Mouse (Mus musculus) CD4-positive, CD25-positive, alpha-beta regulatory T cell, adult 2 months (primary cell): Measurements from ENCODE around the gene Atp5j2.

ENCODE experiments used
- DNase-seq: peaks from one replicate; pipeline ENCODE4 v3.0.0-alpha.2; 2012; ENCODE audit warnings: low read depth, low spot score

Atp5j2 gene

GRCm38 (mm10) chr5:145201321-145201991 lies 9.6 kb upstream of the Atp5j2 start, which contains the start of gene Zkscan14:
Gene Zkscan14, minus strand, starts transcription at chr5:145201868.
- peak; percentile 93 for DNase-seq

DNA sequence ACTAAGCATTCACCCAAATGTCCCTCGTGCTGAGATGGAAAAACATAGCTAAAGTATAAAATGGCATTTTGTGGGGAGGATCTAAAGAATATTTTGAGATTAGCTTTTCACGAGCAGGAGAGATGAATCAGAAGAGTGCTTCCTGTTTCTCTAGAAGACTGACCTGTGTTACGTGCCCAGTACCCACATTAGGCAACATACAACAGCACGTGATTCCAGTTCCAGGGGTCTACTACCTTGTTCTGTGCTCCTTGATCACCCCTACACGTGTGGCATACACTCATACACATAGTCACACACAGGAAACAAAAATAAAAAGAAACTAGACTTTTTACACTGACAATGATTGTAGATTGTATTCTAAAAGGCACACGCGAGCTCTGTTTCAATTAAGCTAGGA lies 8.5 kb upstream of the Atp5j2 start:
- no peak for DNase-seq

GRCm38 (mm10) chr5:145190875-145191798 lies 725 bp downstream of the Atp5j2 start:
- DNase-seq: peak; percentile 90

GRCm38 (mm10) chr5:145190373-145190772 lies 1.5 kb downstream of the Atp5j2 start:
- no peak for DNase-seq

DNA sequence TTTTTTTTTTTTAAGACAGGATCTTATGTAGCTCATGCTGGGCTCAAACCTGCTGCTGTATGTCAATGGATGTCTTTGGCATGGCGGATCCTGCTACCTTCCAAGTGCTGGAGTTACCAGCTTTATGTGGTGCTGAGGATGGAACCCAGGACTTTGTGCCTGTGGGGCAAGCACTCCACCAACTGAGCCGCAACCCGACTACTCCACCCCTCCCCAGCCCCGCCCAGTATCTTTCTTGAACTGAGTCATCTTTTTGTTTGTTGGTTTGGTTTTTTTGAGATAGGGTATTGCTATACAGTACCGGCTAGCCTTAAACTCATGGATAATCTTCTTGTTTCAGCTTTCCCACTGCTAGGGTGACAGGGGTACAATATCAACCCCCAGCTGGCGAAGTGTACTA lies 2.4 kb downstream of the Atp5j2 start:
- DNase-seq: no peak

GRCm38 (mm10) chr5:145185244-145185643 lies 6.6 kb downstream of the Atp5j2 start:
- no peak for DNase-seq

DNA sequence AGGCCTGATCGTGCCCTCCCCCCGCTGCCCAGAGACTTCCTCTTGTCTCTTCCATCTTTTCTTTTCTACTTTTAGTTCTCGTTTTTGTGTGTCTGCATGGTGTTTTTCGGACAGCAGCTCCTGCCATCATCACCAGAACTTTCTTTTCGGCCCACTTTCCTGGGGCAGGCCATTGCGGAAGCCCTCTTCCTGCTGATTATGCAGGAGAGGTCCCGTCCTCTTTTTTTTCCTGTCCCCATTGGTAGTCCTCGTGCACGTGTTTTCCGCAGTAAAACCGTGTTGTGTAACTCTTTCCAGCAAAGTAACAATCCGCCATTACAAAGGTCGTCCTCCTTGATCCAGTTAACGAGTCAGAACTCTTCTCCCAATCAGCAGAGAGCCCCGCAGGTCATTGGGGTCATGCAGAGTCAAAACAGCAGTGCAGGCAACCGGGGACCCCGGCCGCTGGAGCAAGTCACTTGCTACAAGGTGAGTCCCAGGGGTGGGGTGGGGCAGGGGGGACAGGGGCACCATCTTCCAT lies 13.3 kb downstream of the Atp5j2 start:
- no peak for DNase-seq

GRCm38 (mm10) chr5:145167306-145167661 lies 24.6 kb downstream of the Atp5j2 start:
- no peak for DNase-seq

GRCm38 (mm10) chr5:145166536-145167305 lies 25.1 kb downstream of the Atp5j2 start, which contains the start of the genes Ptcd1 and Cpsf4:
Gene Ptcd1, minus strand, starts transcription at chr5:145167108.
Gene Cpsf4, plus strand, starts transcription at chr5:145167213.
- peak; percentile 99 for DNase-seq

DNA sequence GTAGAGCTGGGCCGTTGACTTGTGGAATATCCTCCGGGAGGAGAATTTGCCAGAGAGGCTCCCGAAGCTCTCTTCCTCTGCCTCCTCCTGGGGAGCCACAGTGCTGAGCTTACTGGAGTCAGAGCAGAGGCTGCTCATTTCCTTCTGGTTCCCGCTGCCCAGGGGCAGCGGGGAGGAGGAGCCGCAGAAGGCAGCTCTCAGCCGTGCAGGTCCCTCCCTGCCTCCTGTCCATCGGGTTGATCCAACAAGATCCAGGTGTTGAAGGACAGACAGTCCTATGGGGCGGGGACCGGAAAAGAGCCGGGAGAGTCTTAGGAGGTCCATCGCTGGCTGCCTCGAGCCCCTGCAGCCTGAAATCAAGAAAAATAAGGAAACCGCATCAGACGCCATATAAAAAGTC lies 26.7 kb downstream of the Atp5j2 start:
- no peak for DNase-seq

GRCm38 (mm10) chr5:145164710-145165109 lies 27.2 kb downstream of the Atp5j2 start:
- DNase-seq: no peak

- DNase-seq: no peak
Observed at GRCm38 (mm10) chr5:145161361-145161760, 30.5 kb downstream of the Atp5j2 start.

GRCm38 (mm10) chr5:145152690-145153089 lies 39.2 kb downstream of the Atp5j2 start:
- DNase-seq: no peak

DNA sequence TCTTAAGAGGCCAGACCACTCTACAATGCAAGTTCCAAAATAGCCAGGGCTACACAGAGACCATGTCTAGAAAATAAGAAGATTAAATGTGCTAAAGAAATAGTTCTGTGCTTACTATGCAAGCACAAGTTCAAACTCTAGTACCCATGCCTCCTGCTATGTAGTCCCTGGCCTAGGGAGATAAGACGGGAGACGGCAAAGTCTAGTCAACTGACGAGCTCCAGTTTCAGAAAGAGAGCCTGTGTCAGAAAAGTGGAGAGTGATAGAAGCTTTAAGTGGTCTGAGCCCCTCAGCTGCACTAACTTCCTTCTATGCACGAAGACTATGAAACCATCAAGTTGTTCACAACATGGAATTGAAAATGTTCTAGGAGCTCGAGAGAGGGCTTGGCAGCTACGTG lies 42.6 kb downstream of the Atp5j2 start:
- no peak for DNase-seq

DNA sequence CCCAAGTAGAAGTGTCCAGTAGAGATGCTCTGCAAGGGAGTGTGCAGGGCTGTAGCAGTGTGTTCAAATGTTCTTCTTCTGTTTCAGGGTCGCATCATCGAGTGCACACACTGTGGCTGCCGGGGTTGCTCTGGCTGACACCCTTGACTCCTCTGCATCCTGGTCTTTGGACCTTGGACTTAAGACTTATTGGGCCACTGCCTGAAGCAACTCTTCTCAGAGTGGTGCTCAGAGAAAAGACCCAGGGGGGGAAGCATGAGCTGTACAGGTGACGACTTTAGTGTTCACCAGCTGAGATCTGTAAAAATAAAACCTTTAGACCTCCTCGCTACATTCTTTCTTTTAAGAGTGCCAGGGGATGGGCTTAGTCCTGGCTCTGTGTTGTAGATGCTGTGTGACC lies 44.1 kb downstream of the Atp5j2 start:
- DNase-seq: no peak

GRCm38 (mm10) chr5:145140611-145141010 lies 51.3 kb downstream of the Atp5j2 start:
- DNase-seq: no peak

- DNase-seq: peak; percentile 97
Observed at GRCm38 (mm10) chr5:145139571-145140519, 52.0 kb downstream of the Atp5j2 start, which contains the start of the genes Pdap1 and Bud31. Gene Pdap1, minus strand, starts transcription at chr5:145140238. Gene Bud31, plus strand, starts transcription at chr5:145140362.

DNA sequence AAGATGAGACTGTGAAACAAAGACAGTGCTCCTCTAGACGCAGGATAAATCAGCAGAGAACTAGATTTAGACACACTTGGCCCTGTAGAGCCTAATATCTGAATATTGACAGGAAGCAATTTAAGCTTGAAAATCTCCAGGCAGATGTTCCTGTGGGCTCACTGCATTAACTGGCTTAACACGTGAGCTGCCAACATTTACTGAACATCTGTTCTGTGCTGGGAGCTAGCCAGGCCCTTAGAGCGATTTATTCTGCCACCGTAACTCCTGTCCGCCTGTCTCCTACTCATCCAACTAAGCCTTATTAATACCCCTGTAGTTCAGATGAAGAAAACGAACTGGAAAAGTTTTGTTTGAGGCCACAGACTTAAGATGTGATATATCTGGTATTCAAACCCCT lies 53.0 kb downstream of the Atp5j2 start:
- DNase-seq: no peak
